Mouse (Mus musculus) forebrain, embryonic 12.5 days (tissue): ENCODE measurements at regions not wholly inside any gene's neighbourhood (a gene's known extent, or its start where the extent isn't known, plus 50 kb on each side); places are given as distances from the start of the nearest gene placed in this dataset.

Source experiments
- ATAC-seq: fragments of 200-750 bp; cut with Nextera tagmentation; 2 replicates; pipeline ENCODE4 v1.8.0; 2017; ENCODE audit warnings: moderate TSS enrichment; ENCODE audit not compliant: low FRiP score
- H3K27ac ChIP-seq: fragments of 300-500 bp; sonication (generic); 2 replicates; pipeline ENCODE4 v1.5.1; 2016; ENCODE audit warnings: mild to moderate bottlenecking
- H3K27me3 ChIP-seq: fragments of 300-500 bp; sonication (generic); 2 replicates; pipeline ENCODE4 v1.6.1; 2016; ENCODE audit warnings: mild to moderate bottlenecking
- H3K36me3 ChIP-seq: fragments of 300-500 bp; sonication (generic); replicated peaks from 2 replicates; pipeline ENCODE4 v1.6.1; 2016; ENCODE audit warnings: mild to moderate bottlenecking
- H3K4me1 ChIP-seq: fragments of 300-500 bp; sonication (generic); 2 replicates; pipeline ENCODE4 v1.6.1; 2016
- H3K4me2 ChIP-seq: fragments of 300-500 bp; sonication (generic); 2 replicates; pipeline ENCODE4 v1.6.1; 2016; ENCODE audit warnings: mild to moderate bottlenecking, moderate library complexity
- H3K4me3 ChIP-seq: fragments of 300-500 bp; sonication (generic); replicated peaks from 2 replicates; pipeline ENCODE4 v1.5.1; 2016; ENCODE audit warnings: mild to moderate bottlenecking
- H3K9ac ChIP-seq: fragments of 300-500 bp; sonication (generic); 2 replicates; pipeline ENCODE4 v1.6.1; 2016; ENCODE audit warnings: mild to moderate bottlenecking
- H3K9me3 ChIP-seq: fragments of 300-500 bp; sonication (generic); 2 replicates; pipeline ENCODE4 v1.6.1; 2016
- WGBS: fragments of 180-500 bp; shearing (Covaris S2); methylation state at CpG from one replicate; pipeline ENCODE4 v1.1.7; 2016; 5-methylcytosine and 5-hydroxymethylcytosine counted together

DNA sequence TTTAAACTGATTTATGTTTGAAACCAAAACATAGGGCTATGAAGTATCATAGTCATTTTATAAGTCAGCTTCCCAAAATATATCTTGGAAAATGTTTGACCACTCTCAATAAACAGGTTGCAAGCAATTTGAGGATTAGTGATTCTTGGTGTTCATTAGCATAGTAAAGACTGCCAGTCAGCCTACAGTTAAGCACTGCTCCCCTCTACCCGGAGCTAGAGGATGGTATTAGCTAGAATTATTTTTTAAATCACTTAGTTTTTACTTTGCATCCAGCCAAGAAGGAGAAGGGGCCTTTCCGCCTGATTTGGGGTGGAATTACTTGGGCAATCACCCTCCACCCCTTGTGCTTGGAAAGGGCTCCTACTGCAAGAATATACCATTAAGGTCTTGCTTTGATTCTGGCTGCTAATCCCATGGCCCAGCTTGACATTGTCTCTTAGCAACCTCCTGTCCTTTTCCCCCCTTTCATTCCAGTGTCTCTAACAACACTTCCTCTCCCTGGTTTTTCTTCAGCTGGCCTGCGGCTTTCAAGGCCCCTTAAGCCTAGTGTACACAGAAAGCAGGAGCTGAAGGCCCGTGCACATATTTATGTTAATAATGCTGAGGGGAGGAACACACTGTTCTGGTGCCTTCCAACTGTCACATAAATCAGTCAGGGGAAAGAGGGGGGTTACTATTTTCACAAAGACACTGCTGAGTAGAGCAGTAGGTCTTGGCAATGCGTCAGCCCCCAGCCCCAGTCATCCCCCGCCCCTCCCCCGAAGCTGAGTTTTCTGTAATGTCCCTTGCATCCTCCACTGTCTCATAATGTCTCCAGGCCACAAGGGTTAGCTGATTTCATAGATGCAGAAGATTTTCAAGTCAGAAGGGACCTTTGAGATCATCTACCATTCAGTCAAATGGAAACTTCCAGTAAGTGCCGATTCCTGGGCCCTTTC, 280.6 kb upstream of the Adamts9 start:
- no peak overlapping the region for H3K9ac ChIP-seq
- H3K27ac ChIP-seq = peak overlapping the region; percentile 65
- ATAC-seq = peak; percentile 90
- peaks cover 5% of the 10 kb centered on the region; the same call in 1 of the 2 replicates for H3K27me3 ChIP-seq
- 23% methylated on average over 8 of the region's 8 CpGs for WGBS
- H3K4me2 ChIP-seq = no peak overlapping the region
- H3K36me3 ChIP-seq = no peaks in the 10 kb centered on the region
- no peak overlapping the region for H3K4me3 ChIP-seq
- peaks cover 21% of the 10 kb centered on the region for H3K4me1 ChIP-seq
- no peaks in the 10 kb centered on the region for H3K9me3 ChIP-seq

DNA sequence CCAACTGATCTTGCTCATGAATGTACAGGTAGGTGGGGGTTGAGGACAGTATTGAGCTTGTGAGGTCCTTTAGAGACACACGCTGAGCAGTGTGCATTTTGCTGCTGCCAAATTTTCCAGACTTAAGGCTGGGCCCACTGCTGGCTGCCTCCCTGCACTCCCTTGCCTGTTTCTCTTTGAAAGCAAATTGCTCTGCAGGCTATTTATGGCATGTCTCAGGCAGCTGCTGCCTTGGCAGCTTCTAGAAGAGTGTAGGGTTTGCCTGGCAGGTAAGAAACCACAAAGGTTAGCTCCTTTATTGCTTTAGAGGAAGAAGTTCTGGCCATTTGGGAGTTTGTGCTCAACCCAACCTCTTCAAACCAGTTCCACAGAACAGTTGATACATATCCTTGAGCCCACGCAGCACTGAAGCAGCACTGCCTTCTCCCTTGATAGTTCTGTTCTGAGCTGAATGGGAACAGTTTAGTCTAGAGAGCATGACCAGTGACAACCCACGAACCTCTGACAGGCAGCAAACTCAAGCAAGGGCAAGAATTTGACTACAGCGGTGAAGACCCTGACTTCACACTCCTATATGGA, 274.8 kb upstream of the Adamts9 start:
- WGBS = 82% methylated on average over 4 of the region's 4 CpGs
- H3K9me3 ChIP-seq = no peaks in the 10 kb centered on the region
- no peak overlapping the region for H3K4me2 ChIP-seq

GRCm38 (mm10) chr6:93200886-93201285, 257.6 kb upstream of the Adamts9 start:
- 93% methylated on average over 1 of the region's 1 CpGs for WGBS
- ATAC-seq = no peak

More for the DNA sequence above, 274.8 kb upstream of the Adamts9 start:
- no peak for ATAC-seq
- H3K4me3 ChIP-seq = no peak overlapping the region
- no peak overlapping the region for H3K9ac ChIP-seq
- H3K27me3 ChIP-seq = 0 out of 2 replicates have a peak, but pooled peaks cover 5% of the 10 kb centered on the region
- H3K4me1 ChIP-seq = peaks cover 5% of the 10 kb centered on the region
- no peaks in the 10 kb centered on the region for H3K36me3 ChIP-seq
- H3K27ac ChIP-seq = no peak overlapping the region

DNA sequence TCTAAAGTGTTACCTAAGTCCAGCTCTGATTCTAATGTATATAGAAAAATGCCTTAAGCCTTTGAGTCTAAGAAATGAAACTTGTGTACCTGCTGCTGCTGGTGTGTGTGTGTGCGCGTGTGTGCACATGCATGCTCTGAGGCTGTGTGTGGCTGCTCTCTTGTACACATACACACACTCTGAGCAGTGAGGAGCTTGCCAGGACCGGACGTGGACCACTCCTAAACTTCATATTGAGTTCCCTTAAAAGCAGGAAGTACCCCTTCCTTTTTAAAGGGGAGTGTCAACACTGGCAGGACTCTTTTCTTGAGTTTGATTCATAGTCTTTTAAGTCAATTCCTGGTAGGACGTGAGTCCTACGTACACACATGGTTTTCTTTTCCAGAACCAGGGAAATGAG, 251.4 kb upstream of the Adamts9 start:
- no peak overlapping the region for H3K9ac ChIP-seq
- H3K27ac ChIP-seq = no peak overlapping the region
- H3K9me3 ChIP-seq = no peaks in the 10 kb centered on the region
- no peaks in the 10 kb centered on the region for H3K4me1 ChIP-seq
- no peak overlapping the region for H3K4me2 ChIP-seq
- no peak for ATAC-seq
- H3K36me3 ChIP-seq = no peaks in the 10 kb centered on the region
- 92% methylated on average over 6 of the region's 6 CpGs for WGBS
- H3K4me3 ChIP-seq = no peak overlapping the region
- H3K27me3 ChIP-seq = no peaks in the 10 kb centered on the region

More at GRCm38 (mm10) chr6:93200886-93201285, 257.6 kb upstream of the Adamts9 start:
- H3K4me3 ChIP-seq = no peak overlapping the region
- no peak overlapping the region for H3K4me2 ChIP-seq
- no peak overlapping the region for H3K9ac ChIP-seq
- H3K36me3 ChIP-seq = no peaks in the 10 kb centered on the region
- no peaks in the 10 kb centered on the region for H3K4me1 ChIP-seq
- no peak overlapping the region for H3K27ac ChIP-seq
- H3K9me3 ChIP-seq = 0 out of 2 replicates have a peak, but pooled peaks cover 4% of the 10 kb centered on the region
- no peaks in the 10 kb centered on the region for H3K27me3 ChIP-seq

DNA sequence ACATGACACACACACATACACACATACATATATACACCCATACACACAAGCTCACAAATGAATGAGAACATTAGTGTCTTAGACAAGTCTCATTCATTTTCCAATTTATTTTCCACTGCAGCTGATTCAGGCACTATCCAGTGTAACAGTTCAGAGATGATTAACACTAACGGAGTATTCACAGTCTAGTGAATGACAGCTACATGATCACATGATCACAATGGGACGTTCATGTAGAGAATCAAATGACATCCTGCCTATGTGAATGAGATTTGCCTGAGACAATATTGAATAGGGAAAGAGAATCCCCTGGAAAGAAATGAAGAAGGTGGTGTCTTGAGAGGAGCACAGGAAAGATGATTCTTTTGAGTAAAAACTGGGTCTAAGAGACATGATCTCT, 249.7 kb upstream of the Adamts9 start:
- Histone ChIP-seq H3K36me3 (no peaks in the 10 kb centered on the region), H3K27me3 (no peaks in the 10 kb centered on the region), H3K27ac (no peak overlapping the region), H3K9me3 (no peaks in the 10 kb centered on the region), H3K4me1 (no peaks in the 10 kb centered on the region), H3K4me3 (no peak overlapping the region), H3K4me2 (no peak overlapping the region), H3K9ac (no peak overlapping the region)
- 61% methylated on average over 2 of the region's 2 CpGs for WGBS
- no peak for ATAC-seq

GRCm38 (mm10) chr6:93190986-93191385, 247.7 kb upstream of the Adamts9 start:
- Histone ChIP-seq H3K27me3 (no peaks in the 10 kb centered on the region), H3K4me2 (no peak overlapping the region), H3K27ac (no peak overlapping the region), H3K36me3 (no peaks in the 10 kb centered on the region), H3K4me1 (no peaks in the 10 kb centered on the region), H3K4me3 (no peak overlapping the region), H3K9ac (no peak overlapping the region), H3K9me3 (no peaks in the 10 kb centered on the region)
- WGBS = 88% methylated on average over 2 of the region's 2 CpGs
- ATAC-seq = no peak

DNA sequence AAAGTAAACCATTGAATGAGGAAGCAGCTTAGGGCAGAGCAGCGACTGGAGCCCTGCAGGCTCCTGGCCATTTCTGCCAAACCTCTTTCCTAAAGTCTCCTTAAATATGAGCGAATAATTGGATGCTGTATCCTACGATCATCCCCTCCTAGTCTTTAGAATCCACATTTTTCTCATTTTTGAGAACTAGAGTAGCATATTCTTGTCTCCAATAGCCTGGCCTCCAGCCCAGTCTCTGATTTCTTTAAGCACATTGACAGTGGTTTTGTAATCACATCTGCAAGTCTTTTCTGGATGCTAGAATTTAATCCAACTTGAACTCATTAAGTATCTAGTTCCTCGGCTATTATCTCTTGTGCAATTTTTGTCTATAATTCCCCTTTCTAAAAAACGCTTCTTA, 225.2 kb upstream of the Adamts9 start:
- no peaks in the 10 kb centered on the region for H3K27me3 ChIP-seq
- H3K9me3 ChIP-seq = no peaks in the 10 kb centered on the region
- H3K4me1 ChIP-seq = peaks cover 6% of the 10 kb centered on the region; the same call in 1 of the 2 replicates
- no peak overlapping the region for H3K27ac ChIP-seq
- ATAC-seq = no peak
- no peak overlapping the region for H3K4me2 ChIP-seq
- no peak overlapping the region for H3K4me3 ChIP-seq
- no peak overlapping the region for H3K9ac ChIP-seq
- WGBS = 79% methylated on average over 5 of the region's 5 CpGs
- H3K36me3 ChIP-seq = no peaks in the 10 kb centered on the region

GRCm38 (mm10) chr6:93167281-93167680, 224.0 kb upstream of the Adamts9 start:
- H3K36me3 ChIP-seq = no peaks in the 10 kb centered on the region
- H3K9me3 ChIP-seq = no peaks in the 10 kb centered on the region
- H3K9ac ChIP-seq = no peak overlapping the region
- no peak for ATAC-seq
- 46% methylated on average over 7 of the region's 7 CpGs for WGBS
- H3K27me3 ChIP-seq = no peaks in the 10 kb centered on the region
- no peak overlapping the region for H3K4me2 ChIP-seq
- H3K4me3 ChIP-seq = no peak overlapping the region
- H3K4me1 ChIP-seq = peaks cover 6% of the 10 kb centered on the region; the same call in 1 of the 2 replicates
- H3K27ac ChIP-seq = no peak overlapping the region

GRCm38 (mm10) chr6:93165942-93166341, 222.7 kb upstream of the Adamts9 start:
- H3K27ac ChIP-seq = no peak overlapping the region
- H3K36me3 ChIP-seq = no peaks in the 10 kb centered on the region
- ATAC-seq = no peak
- no peaks in the 10 kb centered on the region for H3K9me3 ChIP-seq
- 73% methylated on average over 4 of the region's 4 CpGs for WGBS
- H3K4me2 ChIP-seq = no peak overlapping the region
- no peak overlapping the region for H3K4me3 ChIP-seq
- H3K27me3 ChIP-seq = no peaks in the 10 kb centered on the region
- peaks cover 6% of the 10 kb centered on the region; the same call in 1 of the 2 replicates for H3K4me1 ChIP-seq
- no peak overlapping the region for H3K9ac ChIP-seq

DNA sequence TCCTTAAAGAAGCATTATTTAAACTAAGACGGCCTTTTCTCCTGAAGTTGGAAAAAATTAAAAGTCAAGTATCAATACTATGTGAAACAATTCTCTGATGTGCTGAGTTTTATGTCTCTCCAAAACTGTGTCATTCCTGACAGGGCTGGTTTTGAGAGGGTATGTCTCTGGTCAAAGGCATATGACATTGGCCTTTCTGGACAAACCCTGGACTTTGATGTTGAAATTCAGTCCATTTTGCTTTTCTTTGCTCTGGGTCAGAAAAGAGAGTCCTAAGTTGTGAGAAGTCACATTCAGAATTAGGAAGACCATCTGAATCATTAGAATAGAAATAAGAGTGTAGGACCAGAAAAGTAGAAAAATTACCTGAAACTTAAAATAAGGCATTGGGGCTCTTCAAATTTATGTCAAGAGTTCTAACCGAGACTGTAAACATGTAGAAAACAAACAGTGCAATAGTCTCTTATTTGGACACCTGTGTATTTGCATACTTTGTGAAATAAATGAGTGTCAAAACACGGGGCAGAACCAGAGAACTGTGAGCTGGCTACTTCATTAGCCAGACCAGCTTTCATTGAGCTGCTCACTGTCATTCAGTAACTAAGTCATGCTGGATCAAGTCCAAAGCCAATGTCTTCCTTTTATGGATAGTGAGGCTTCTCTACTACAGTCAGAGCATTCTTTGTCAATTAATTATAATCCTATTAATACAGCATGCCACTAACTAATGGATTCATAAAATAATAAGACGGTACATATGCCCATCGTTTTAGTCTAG, 209.3 kb upstream of the Adamts9 start:
- no peak for ATAC-seq
- no peak overlapping the region for H3K4me3 ChIP-seq
- no peak overlapping the region for H3K27ac ChIP-seq
- H3K4me2 ChIP-seq = no peak overlapping the region
- no peaks in the 10 kb centered on the region for H3K4me1 ChIP-seq
- H3K36me3 ChIP-seq = no peaks in the 10 kb centered on the region
- H3K27me3 ChIP-seq = no peaks in the 10 kb centered on the region
- H3K9me3 ChIP-seq = no peaks in the 10 kb centered on the region
- no peak overlapping the region for H3K9ac ChIP-seq
- 84% methylated on average over 5 of the region's 5 CpGs for WGBS

DNA sequence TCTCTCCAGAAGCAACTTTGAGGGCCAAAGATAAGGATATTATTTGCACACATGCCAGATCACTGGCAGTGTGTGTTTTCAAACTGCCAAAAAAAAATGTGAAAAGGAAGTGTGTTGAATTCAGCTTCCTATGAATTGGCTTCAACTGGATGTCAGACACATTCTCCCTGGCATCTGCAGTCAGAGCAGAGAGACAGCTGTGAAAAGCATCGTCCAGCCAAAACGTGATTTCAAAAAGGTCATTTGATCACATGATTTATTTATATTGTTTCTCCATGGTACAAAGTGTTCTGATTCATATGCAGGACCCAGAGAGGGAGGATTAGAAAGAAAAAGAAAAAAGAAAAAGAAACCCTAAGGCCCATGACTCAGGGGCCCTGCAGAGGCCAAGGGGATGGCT, 207.2 kb upstream of the Adamts9 start:
- no peak for ATAC-seq
- 65% methylated on average over 2 of the region's 2 CpGs for WGBS
- no peaks in the 10 kb centered on the region for H3K4me1 ChIP-seq

DNA sequence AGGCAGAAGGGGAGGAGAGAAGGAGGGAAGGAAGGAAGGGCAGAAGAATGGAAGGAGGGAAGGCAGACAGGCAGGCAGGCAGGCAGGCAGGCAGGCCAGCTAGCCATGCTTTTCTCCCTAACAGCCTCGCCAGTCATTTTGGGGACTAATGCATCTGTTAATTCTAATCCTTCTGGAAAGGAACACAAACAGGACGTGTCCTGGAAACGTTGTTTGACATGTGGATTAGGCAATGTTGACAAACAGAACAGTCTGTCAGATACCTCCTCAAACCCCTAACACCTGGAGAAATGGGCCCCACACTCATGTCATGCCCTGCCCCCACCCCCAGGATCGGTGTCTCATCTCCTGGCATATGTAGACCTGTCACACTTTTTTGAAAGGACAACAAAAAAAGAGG, 206.7 kb upstream of the Adamts9 start:
- Histone ChIP-seq H3K9me3 (no peaks in the 10 kb centered on the region), H3K9ac (no peak overlapping the region), H3K4me2 (no peak overlapping the region), H3K27me3 (no peaks in the 10 kb centered on the region), H3K4me1 (no peaks in the 10 kb centered on the region), H3K36me3 (no peaks in the 10 kb centered on the region), H3K4me3 (no peak overlapping the region), H3K27ac (no peak overlapping the region)
- 48% methylated on average over 4 of the region's 4 CpGs for WGBS
- no peak for ATAC-seq

More for the DNA sequence above, 207.2 kb upstream of the Adamts9 start:
- Histone ChIP-seq H3K9me3 (no peaks in the 10 kb centered on the region), H3K4me3 (no peak overlapping the region), H3K36me3 (no peaks in the 10 kb centered on the region), H3K4me2 (no peak overlapping the region), H3K27me3 (no peaks in the 10 kb centered on the region), H3K9ac (no peak overlapping the region), H3K27ac (no peak overlapping the region)
